Mouse (Mus musculus) embryonic fibroblast, embryonic 13.5 days (primary cell): ENCODE measurements around the gene Lsamp. TPM values are rescaled to one million over a fixed set of nuclear protein-coding genes. Genes with fewer than 3 reads are reported as not detected.

ENCODE experiments used
- H3K27ac ChIP-seq: 2 replicates; pipeline ENCODE4 v1.5.1; 2012; ENCODE audit warnings: low read length, control low read depth, inconsistent platforms; ENCODE audit not compliant: insufficient read depth
- H3K4me1 ChIP-seq: 2 replicates; pipeline ENCODE4 v1.6.1; 2011; ENCODE audit warnings: low read length; ENCODE audit not compliant: control insufficient read depth, insufficient read depth
- H3K4me3 ChIP-seq: 2 replicates; pipeline ENCODE4 v1.5.1; 2011; ENCODE audit warnings: mild to moderate bottlenecking, control low read depth, low read length; ENCODE audit not compliant: insufficient read depth
- CTCF ChIP-seq: IDR thresholded peaks from 2 replicates; pipeline ENCODE4 v1.5.1; 2011; ENCODE audit warnings: mild to moderate bottlenecking, control low read depth, low read length, moderate library complexity, borderline replicate concordance; ENCODE audit not compliant: insufficient read depth
- POLR2A ChIP-seq: IDR thresholded peaks from 2 replicates; pipeline ENCODE4 v1.6.1; 2011; ENCODE audit warnings: low read depth, mild to moderate bottlenecking, control low read depth, low read length, moderate library complexity
- polyA plus RNA-seq: library from polyadenylated mRNA; stranded (reverse); fragments of >200 nt; gene quantifications from 2 replicates; pipeline ENCODE4 v1.2.4, GENCODE M21; 2011; ENCODE audit warnings: low read depth; ENCODE audit not compliant: missing spikeins, insufficient read length

The Lsamp gene
- polyA plus RNA-seq, 1 experiment: 0.40 TPM

DNA sequence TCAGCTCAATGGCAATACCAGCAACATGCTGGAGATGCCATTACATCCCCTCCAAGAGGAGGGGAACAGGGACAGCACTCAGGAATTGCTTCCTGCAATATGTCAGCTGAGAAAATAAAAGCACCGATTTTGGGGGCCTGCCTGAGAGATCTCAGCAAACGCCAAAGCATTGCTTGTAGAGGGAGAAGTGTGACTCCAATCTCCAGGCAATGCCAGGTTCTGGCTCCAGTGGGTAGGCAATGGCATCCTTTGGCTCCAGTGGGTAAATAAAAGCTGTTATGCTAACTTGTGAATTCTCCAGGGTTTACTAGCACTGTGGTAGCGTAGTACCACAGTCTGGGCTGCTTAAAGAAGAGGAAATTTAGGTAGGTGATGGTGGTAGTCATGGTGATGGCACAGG, 2031.3 kb downstream of the Lsamp start:
- Histone ChIP-seq H3K4me1 (no peaks in the 10 kb centered on the region), H3K27ac (no peak overlapping the region), H3K4me3 (no peak overlapping the region)
- no peak for TF ChIP-seq POLR2A
- no peak for TF ChIP-seq CTCF

DNA sequence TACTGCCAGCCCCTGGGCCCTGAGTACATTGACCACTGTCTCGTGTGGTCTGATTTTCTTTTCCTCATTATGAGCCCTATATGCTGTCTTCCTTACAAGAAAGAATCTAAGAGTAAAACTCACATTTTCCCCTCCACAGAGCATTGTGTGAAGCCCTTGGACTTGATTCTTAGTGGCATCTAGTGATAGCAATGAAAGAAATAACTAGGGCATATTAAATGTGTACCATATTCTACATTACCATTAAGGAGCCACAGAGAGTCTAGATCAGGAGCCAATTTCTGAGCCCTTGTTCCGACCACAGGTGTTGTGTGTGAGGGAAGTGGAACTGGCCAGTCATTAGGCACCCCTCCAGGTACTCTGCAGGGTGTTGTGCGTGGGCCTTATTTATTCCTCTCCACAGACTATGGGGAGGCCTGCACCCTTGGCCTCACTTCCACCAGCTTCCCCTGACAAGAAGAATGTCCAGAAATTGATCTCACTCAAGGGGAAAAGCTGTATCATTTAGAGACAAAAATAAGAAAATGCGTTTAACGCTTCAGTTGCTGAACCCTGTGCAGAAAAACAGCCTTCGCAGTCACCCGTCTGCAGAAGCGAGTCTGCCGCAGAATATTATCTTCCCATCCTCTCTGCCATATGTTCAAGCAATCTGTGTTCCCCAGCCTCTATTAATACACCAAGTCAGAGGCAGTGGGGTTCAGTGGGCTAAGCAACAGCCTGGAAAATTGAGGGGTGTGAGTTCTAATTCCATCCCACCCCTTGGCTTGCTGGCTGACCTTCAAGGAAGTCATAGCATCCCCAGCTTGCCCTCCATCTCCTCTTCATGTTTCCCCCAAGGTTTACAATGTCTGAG, 2032.9 kb downstream of the Lsamp start:
- no peak overlapping the region for H3K4me3 ChIP-seq
- TF ChIP-seq CTCF (no peak), POLR2A (no peak)
- no peak overlapping the region for H3K27ac ChIP-seq
- no peaks in the 10 kb centered on the region for H3K4me1 ChIP-seq

DNA sequence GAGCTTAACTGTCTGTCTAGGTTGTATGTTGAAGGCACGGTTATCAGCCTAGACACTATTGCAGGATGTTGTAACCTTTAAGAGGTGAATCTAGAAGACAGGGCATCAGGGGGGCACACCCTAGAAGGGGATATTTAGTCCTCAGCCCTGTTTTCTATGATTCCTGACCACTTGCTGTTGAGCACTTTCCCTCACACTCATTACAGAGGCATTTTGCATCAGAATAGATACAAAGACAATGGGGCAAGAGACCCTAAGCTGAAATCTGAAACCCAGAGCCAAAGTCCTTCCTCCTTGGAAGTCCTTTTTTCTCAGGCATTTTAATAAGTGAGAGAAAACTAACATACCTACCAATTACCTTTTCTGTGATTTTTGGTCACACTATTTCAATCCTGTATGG, 2038.4 kb downstream of the Lsamp start:
- Histone ChIP-seq H3K27ac (no peak overlapping the region), H3K4me3 (no peak overlapping the region), H3K4me1 (no peaks in the 10 kb centered on the region)
- TF ChIP-seq CTCF: no peak
- no peak for TF ChIP-seq POLR2A

DNA sequence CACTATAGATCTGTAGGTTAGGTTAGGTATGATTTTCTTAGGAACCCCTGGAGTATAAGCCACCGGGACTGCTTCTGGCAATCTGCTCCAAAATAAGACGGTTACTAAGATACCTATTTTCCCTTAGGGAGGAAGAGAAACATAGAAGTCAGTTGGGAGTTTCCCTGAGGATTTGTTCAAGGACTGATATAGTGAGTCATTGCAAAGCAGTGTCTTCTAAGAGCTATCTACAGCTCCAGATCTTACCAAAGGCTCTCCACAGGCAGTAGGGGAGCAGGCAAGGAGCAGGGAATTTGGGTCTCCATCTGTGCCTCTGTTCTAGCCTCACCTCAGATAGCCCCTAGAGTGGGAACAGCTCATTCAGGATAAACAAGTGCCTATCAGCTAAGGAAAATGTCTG, 2047.9 kb downstream of the Lsamp start:
- TF ChIP-seq CTCF (no peak), POLR2A (no peak)
- H3K4me1 ChIP-seq: no peaks in the 10 kb centered on the region
- H3K27ac ChIP-seq: no peak overlapping the region
- H3K4me3 ChIP-seq: no peak overlapping the region

DNA sequence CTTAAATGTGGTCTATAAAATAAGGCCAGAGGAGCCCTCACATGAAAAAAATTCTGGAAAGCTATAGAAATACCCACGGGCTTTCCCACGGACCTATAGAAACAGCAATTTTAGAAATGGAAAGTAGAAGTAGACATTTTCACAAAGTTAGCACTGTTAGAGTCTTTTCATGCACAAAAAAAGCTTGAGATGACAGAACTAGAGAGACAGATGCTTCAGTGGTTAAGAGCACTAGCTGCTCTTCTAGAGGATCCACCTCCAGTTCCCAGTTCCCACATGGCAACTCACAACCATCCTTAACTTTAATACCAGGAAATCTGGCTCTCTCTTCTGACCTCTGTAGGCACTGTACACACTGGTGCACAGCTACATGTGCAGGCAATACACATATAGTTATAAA, 2049.3 kb downstream of the Lsamp start:
- Histone ChIP-seq H3K4me3 (no peak overlapping the region), H3K27ac (no peak overlapping the region), H3K4me1 (no peaks in the 10 kb centered on the region)
- TF ChIP-seq POLR2A: no peak
- TF ChIP-seq CTCF: no peak

DNA sequence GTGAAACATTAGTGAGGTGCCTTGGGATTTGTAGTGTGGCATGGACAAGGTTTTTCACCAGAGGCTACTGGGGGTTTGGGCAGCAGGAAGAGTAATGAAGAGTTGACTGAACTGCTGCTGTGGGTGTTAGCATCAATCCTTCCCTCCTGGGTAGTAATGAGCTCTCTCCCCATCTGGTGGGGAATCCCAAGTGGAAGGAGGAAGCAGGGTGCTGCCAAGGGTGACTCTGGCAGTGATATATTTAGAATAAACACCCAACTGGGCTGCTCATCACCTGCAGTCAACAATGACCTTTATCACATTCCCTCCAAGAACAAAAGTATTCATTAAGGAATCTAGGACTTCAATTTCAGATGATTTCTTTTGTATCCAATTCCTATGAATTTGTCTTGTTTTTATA, 2064.0 kb downstream of the Lsamp start:
- no peak overlapping the region for H3K27ac ChIP-seq
- no peak for TF ChIP-seq POLR2A
- TF ChIP-seq CTCF: no peak
- H3K4me1 ChIP-seq: no peaks in the 10 kb centered on the region
- H3K4me3 ChIP-seq: no peak overlapping the region

DNA sequence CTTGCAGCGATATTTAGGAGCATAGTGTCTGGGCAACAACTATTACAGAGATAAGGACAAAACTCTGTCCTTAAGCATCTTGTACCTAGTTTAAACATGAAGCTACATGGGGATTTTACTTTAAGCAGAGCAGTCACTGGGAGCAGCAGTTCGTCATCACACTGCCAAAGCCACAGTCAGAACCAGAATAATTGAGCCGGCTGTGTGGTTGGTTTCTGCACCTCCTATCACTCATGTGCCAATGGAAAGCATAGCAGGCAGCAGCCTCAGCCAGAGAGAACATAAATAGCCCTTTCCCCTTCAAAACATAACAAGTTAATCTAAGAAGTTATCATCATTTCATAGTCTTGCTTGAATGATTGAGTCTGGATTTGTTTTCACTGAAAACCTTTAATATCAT, 2075.8 kb downstream of the Lsamp start:
- H3K4me1 ChIP-seq: no peaks in the 10 kb centered on the region
- no peak overlapping the region for H3K4me3 ChIP-seq
- TF ChIP-seq CTCF (no peak), POLR2A (no peak)
- no peak overlapping the region for H3K27ac ChIP-seq

DNA sequence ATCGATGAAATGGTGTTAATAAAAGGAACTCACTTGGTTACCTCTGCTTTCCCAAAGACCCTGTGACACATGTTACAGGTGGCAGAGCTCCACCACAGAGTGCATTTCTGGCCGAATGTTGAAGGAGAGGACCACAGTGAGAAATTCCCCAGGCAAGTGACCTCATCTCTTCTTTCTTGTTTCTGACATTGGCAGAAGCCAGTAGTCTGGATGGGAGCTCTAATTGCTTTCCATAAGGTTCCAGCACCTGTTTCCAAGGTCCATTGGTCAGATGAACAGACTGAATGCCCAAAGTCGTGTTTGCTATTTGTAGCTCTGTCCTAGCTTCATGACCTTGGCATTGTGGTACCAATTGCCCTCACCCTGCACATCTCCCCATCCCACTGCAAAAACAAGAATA, 2090.2 kb downstream of the Lsamp start:
- Histone ChIP-seq H3K27ac (no peak overlapping the region), H3K4me1 (no peaks in the 10 kb centered on the region), H3K4me3 (no peak overlapping the region)
- no peak for TF ChIP-seq POLR2A
- TF ChIP-seq CTCF: no peak

DNA sequence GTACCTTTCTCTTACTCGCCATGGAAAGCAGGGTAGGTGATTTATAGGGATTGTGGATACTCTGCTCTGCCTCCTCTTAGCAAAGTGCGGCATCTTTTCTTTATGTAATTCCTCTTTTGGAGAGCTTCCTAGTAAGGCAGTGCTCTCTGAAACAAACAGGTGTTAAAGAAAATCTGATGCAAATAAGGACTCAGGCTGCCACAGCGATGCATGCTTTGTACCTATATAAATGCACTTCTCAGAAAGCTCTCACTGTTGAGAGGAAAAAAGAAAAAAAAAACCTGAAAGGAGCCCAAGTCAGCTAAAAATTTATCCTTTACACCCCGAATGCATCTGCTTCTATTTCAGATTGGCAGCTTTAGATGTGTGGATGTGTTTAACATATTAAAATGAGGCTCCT, 2095.4 kb downstream of the Lsamp start:
- H3K4me3 ChIP-seq: no peak overlapping the region
- H3K27ac ChIP-seq: no peak overlapping the region
- no peaks in the 10 kb centered on the region for H3K4me1 ChIP-seq
- no peak for TF ChIP-seq CTCF
- TF ChIP-seq POLR2A: no peak

DNA sequence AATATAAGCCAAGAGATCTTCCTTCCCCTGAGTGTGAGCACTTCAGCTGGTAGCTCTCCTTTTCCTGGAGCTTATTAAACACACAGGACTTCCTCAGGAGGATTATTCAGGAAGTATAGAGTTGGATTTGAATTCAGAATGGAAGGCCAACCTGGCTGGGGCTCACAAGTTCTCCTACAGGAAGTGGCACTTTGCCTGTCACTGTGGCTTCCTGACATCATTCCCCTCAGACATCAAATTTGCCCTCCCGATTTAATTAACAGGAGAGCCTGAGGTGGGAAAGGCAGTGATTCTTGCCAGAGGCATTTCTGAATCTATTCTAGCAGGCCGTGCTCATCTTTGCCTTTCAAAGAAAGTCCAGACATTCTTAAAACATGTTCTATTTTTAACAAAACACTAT, 2097.4 kb downstream of the Lsamp start:
- TF ChIP-seq CTCF: no peak
- TF ChIP-seq POLR2A: no peak
- H3K27ac ChIP-seq: no peak overlapping the region
- no peak overlapping the region for H3K4me3 ChIP-seq
- H3K4me1 ChIP-seq: no peaks in the 10 kb centered on the region
